In the genomic region with DNA sequence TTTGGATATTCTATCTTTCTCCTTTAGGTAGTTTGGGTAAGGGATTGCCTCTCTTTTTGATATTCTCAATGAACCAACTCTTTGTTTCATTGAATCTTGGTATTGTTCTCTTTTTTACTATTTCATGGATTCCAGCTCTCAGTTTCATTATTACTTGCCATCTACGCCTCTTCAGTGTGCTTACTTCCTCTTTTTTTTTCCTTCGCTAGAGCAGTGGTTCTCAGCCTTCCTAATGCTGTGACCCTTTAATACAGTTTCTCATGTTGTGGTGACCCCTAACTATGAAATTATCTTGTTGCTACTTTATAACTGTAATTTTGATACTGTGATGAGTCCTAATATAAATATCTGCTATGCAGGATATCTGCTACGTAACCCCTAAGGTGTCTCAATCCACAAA, we compare ENCODE assay signal across 30 mouse cellular contexts. TPM values are rescaled to one million over a fixed set of nuclear protein-coding genes. Genes with fewer than 3 reads are reported as not detected.
DNase-seq lines count a peak whose midpoint lies in the region; ATAC-seq and TF ChIP-seq lines count a peak whose summit lies in the region.
"Had no signal": no experiment of that assay in that cellular context is flagged by ENCODE, and none has a peak within 500 bp of the region (broad histone marks: within the 10 kb centered on the region; RNA-seq: fewer than 3 reads in every experiment).

No protein-coding gene starts in this region.

- H3K4me1 ChIP-seq in G1E (ENCODE audit: insufficient read depth, low read depth, low read length), result peaks cover 3% of the 10 kb centered on the region; the same call in 1 of the 2 replicates
- H3K4me1 ChIP-seq: forebrain, embryonic 13.5 days; heart, embryonic 10.5 days; heart, embryonic 15.5 days; hindbrain, embryonic 12.5 days; intestine, embryonic 15.5 days; limb, embryonic 10.5 days; limb, embryonic 15.5 days; liver, embryonic 15.5 days; midbrain, embryonic 13.5 days had no signal

- DNase-seq in A20 (ENCODE audit: low read depth, low spot score) (peak; percentile 72), G1E (ENCODE audit: low spot score) (no peak)
- DNase-seq in splenic B cell, adult 2 months (ENCODE audit: low read depth, low spot score), result peak; percentile 73
- no peak for DNase-seq in gastrocnemius, adult 8-10 months (ENCODE audit: low spot score in 2 of 2)
- no peak for DNase-seq in cerebellum, postnatal 14 days
- DNase-seq in heart, adult 18-20 months, result no peak
- DNase-seq: adrenal gland, adult 8-10 months; cerebellum, adult 2 months; cerebellum, postnatal 25 days; gastrocnemius, adult 2 months; kidney, adult 8-10 months; kidney, postnatal 10 days; layer of hippocampus, postnatal 36 days; lung, embryonic 14.5 days; lung, postnatal 36 days; right cerebral cortex, adult 18-20 months; spleen, adult 18-20 months; thymus, adult 2 months; thymus, postnatal 4 days had no signal

- H3K9me3 ChIP-seq in G1E (replicated peaks), result peaks cover 3% of the 10 kb centered on the region; the same call in 1 of the 2 replicates
- H3K9me3 ChIP-seq: forebrain, embryonic 13.5 days; heart, embryonic 10.5 days; heart, embryonic 15.5 days; hindbrain, embryonic 12.5 days; intestine, embryonic 15.5 days; limb, embryonic 10.5 days; limb, embryonic 15.5 days; liver, embryonic 15.5 days; midbrain, embryonic 13.5 days had no signal

- H3K27me3 ChIP-seq in G1E (ENCODE audit: insufficient read depth, low read length), result peaks cover 14% of the 10 kb centered on the region; the same call in 1 of the 2 replicates
- H3K27me3 ChIP-seq in splenic B cell, adult 2 months (ENCODE audit: control insufficient read depth, insufficient read depth, low read length, poor library complexity, severe bottlenecking), result no peaks in the 10 kb centered on the region
- H3K27me3 ChIP-seq: forebrain, embryonic 13.5 days; heart, embryonic 15.5 days; hindbrain, embryonic 12.5 days; intestine, embryonic 15.5 days; limb, embryonic 15.5 days; liver, embryonic 15.5 days; midbrain, embryonic 13.5 days had no signal

- no peak overlapping the region for H3K4me3 ChIP-seq in G1E (ENCODE audit: low read depth, low read length)
- H3K4me3 ChIP-seq: forebrain, embryonic 13.5 days; gastrocnemius, adult 2 months; heart, embryonic 10.5 days; heart, embryonic 15.5 days; hindbrain, embryonic 12.5 days; intestine, embryonic 15.5 days; limb, embryonic 10.5 days; limb, embryonic 15.5 days; liver, embryonic 15.5 days; midbrain, embryonic 13.5 days had no signal

- peak; percentile 40; the same call in 1 of the 2 replicates for ATAC-seq in G1E (ENCODE audit: extremely low read depth, insufficient number of reproducible peaks, low FRiP score, poor library complexity, severe bottlenecking)
- peak; percentile 87 to 92 for ATAC-seq in hematopoietic stem cell, adult 5-6 weeks (replicated peaks in 1 of 2; ENCODE audit: insufficient read depth in 1 of 2, low FRiP score in 2 of 2, low TSS enrichment in 1 of 2, low read depth in 1 of 2, poor library complexity in 2 of 2, severe bottlenecking in 2 of 2)
- ATAC-seq: forebrain, embryonic 13.5 days; hindbrain, postnatal 0 days; intestine, embryonic 15.5 days; midbrain, embryonic 13.5 days had no signal

- no peak for TF ChIP-seq CTCF in G1E (IDR thresholded peaks at IDR 0.05; ENCODE audit: low read depth, low read length)

- no peaks in the 10 kb centered on the region for H3K36me3 ChIP-seq in G1E (replicated peaks)
- no peaks in the 10 kb centered on the region for H3K36me3 ChIP-seq in splenic B cell, adult 2 months (ENCODE audit: control insufficient read depth, insufficient read depth, low read length, poor library complexity, severe bottlenecking)
- H3K36me3 ChIP-seq: heart, embryonic 10.5 days; heart, embryonic 15.5 days; hindbrain, embryonic 12.5 days; intestine, embryonic 15.5 days; limb, embryonic 10.5 days; limb, embryonic 15.5 days; liver, embryonic 15.5 days; midbrain, embryonic 13.5 days had no signal

RNA-seq across cellular contexts. Expression of gene Sdhaf4, which starts 22.3 kb away (rescaled TPM):
- 21.3 and 44.1 TPM in 2 replicates for total RNA-seq in G1E (2014; fragmentation: Nextera tagmentation)
- total RNA-seq in G1E (2017), result 45.7 and 50.3 TPM in 2 replicates
- 1.1 and 1.2 TPM in 2 replicates for polyA plus RNA-seq in G1E (2012)
- 14.3 and 25.1 TPM in 2 replicates for total RNA-seq in hematopoietic stem cell, adult 5-6 weeks (2017)
- total RNA-seq in gastrocnemius, adult 8-10 months (2022), result 10 to 100 TPM; 40.2 to 44.1 (median 42.4) TPM
- total RNA-seq in heart, adult 18-20 months (2021), result 10 to 100 TPM; 93.0 to 94.6 TPM

Comparison
In these comparisons a context has a peak if more than half of its experiments do, and no peak if none do; other contexts are left out.
1. DNase-seq: peak in A20 (single experiment) and splenic B cell, adult 2 months (single experiment); none in G1E (single experiment), gastrocnemius, adult 8-10 months (0 of 2), cerebellum, postnatal 14 days (0 of 2) and heart, adult 18-20 months (0 of 2).